Mouse (Mus musculus) monocyte, adult 2 months (primary cell): ENCODE data around the gene Fam129a.

ENCODE experiments used
- DNase-seq, 2 experiments: peaks; one replicate each; pipeline ENCODE4 v3.0.0; 2022; ENCODE audit warnings: low spot score in 2 of 2, low read depth in 1 of 2

The Fam129a gene

GRCm38 (mm10) chr1:151570981-151571837 is at the start of gene Fam129a:
Fam129a (plus strand) TSS chr1:151571186.
- peak; percentile 36 to 45 for DNase-seq

DNA sequence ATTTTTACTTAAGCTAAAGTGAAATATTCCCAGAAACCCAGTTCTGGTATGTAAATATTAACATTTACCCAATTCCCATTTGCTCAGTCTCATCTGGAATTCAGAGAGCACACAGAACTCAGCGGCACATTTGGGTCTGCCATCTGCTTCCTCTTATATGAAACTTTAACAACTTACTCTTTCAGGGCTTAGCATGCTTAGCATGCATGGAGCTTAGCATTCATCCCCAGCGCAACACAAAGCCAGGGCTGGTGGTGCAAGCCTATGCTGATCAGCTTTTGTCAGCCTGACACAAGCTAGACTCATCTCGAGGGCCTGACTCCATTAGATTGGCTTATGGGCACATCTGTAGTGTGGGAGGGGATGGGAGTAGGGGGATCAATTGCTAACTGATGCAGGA is 44.3 kb upstream of the Fam129a start:
- no peak for DNase-seq

DNA sequence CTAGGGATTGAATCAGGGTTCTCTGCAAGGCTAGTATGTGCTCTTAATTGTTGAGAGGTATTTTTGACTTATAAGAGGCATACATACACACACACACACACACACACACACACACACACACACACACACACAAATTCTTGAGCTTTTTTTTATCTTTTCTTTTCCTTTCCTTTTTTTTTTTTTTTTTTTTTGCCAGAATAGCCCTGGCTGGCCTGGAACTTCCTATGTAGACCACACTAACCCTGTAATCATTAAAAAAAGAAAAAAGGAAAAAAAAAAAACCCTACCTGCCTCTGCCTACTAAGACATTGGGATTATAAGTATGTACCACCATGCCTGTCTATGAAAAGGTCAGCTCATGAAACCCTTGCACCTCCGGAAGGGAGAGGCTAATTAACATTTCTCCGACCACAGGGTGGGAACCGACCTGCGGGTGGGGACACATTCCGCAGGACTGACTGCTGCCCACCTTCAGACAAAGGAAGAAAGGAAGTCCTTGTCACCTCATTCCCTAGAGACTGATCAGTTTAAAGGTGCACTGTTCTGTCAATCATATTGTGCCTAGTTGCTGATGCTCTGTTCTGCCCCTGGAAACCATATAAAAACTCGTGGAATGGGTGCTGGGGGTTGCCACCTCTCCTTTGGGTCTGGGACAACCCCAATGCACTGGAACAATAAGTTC is 27.0 kb upstream of the Fam129a start:
- DNase-seq, result no peak

GRCm38 (mm10) chr1:151544581-151544980 is 26.4 kb upstream of the Fam129a start:
- DNase-seq, result no peak

GRCm38 (mm10) chr1:151545571-151545970 is 25.4 kb upstream of the Fam129a start:
- no peak for DNase-seq

GRCm38 (mm10) chr1:151548896-151549610 is 21.9 kb upstream of the Fam129a start:
- DNase-seq, result no peak

- DNase-seq, result no peak
Observed at GRCm38 (mm10) chr1:151549794-151550193, 21.2 kb upstream of the Fam129a start.

GRCm38 (mm10) chr1:151550587-151551479 is 20.2 kb upstream of the Fam129a start:
- no peak for DNase-seq

DNA sequence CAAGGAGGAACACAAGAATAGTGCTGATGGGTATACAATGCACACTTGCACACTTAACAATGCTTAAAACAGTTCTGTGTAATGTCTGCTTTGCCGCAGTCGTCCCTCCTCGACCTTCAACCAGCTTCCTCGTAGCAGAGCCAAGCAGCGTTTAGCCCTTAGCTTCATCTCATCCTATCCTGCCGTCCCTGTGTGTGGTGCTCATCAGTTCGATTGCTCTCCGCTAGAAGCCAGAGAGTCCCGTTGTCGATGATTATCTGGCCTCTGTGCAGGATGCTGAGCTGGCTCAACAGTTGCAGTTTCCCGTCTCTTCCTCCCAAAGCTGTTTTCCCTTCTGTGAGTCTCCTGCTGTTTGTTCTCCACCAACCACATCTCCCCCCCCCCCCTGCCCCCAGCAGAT is 10.4 kb upstream of the Fam129a start:
- no peak for DNase-seq

- no peak for DNase-seq
Observed at GRCm38 (mm10) chr1:151563401-151563800, 7.6 kb upstream of the Fam129a start.

DNA sequence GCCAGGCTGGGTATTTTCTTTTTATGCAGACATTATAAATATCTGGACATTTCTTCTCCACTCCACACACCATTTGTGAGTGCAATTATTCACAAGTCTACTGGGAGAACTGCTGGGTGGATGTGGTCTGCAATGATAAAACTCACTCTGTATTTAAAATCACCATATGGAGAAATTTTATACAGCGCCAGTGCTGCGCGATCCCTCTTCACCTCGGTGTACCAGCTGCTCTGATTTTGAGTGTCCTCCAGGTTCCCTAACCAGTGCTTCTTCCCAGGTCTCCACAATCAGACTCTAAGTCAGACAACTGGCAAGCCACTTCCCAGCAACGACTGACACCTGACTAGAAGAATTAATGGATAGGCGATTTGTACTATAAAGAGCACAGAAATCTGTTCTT is 7.1 kb upstream of the Fam129a start:
- no peak for DNase-seq

DNA sequence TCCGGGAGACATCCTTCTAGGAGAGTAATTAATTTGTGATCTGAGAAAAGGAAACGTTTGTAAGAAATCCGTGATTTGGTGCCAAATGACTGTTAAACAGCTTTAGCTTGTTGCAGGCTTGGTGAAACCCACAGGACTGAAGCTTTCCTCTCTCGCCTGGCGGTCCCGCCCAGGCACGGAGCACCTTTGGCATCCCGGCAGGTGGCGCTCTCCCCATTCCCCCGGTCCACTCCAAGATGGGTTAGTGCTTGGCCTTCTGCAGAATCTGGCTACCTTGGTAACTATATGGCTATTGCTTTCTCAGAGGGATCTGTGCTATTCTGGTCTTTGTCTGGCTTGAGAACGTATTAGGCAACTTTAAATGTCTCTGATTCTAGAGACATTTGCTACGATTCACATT is 6.6 kb upstream of the Fam129a start:
- DNase-seq, result peak; percentile 43 to 61

- no peak for DNase-seq
Observed at GRCm38 (mm10) chr1:151568682-151569081, 2.3 kb upstream of the Fam129a start.

DNA sequence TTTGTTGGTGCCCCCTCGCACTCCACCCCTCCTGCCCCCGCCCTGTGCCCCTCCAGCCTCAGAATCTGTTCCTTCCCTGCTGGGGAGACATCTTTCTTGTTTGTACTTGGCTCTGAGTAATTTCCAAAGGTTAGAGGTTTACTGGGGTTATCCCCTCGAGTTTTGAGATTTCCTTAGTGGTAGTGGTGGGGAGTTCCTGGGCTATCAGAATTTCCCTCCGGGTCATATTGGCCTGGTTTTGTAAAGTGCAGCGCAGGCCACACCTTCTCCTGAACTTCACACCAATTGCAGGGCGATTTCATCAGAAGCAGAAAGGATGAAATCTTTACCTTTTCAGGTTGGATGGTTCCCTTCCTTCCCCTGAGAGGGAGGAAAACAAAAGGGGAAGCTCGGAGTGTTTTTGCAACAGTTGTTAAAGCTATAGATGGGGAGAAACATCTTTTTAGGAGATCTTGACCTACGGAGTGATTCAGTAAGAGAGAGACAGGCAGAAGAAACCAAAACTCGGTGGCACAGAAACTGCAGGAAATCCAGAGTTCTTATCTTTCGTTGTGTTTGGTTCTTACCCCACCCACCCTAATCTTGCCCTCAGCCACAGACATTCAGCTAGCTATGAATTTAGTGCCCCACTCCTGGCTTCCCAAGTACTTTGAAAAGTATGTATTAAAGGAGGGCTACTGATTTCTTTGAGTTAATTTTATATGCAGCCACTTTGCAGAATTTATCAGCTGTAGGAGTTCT is 1.0 kb downstream of the Fam129a start:
- DNase-seq, result no peak

GRCm38 (mm10) chr1:151572601-151573320 is 1.8 kb downstream of the Fam129a start:
- DNase-seq, result no peak

- no peak for DNase-seq
Observed at GRCm38 (mm10) chr1:151580200-151580982, 9.4 kb downstream of the Fam129a start.

DNA sequence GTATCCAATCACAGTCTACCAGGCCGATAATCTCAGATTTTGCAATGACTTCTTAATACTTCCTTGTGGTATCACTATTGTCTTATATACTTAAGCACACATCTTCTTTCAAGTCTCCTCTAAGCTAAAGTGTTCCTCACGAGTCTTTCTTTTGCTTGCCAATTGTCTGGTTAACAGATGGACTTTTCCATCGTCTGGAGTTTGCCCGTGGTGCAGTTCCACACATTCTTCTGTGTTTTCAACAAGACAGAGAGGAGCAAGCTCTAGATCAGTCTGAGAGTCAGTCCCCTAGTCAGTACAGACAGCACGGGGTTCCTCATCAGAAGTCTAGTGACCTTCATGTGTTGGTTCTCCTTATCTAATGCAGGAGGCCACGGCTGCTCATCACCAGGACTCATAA is 10.5 kb downstream of the Fam129a start:
- DNase-seq, result no peak

- DNase-seq, result no peak
Observed at GRCm38 (mm10) chr1:151581977-151582376, 11.0 kb downstream of the Fam129a start.
